Mouse (Mus musculus): ENCODE results near the gene Jmjd1c. TPM values are rescaled to one million over a fixed set of nuclear protein-coding genes. Genes with fewer than 3 reads are reported as not detected.
A peak's percentile ranks its signal among the peaks of the same experiment; 100 is the strongest.

Gene Jmjd1c
- polyA plus RNA-seq, 1 experiment from 2014 or later: 40.8 TPM

GRCm38 (mm10) chr10:67120180-67120579 lies 24.3 kb downstream of the Jmjd1c start:
- no peaks in the 10 kb centered on the region for H3K36me3 ChIP-seq (ENCODE audit: insufficient read depth, low read length)
- peaks cover 28% of the 10 kb centered on the region for H3K4me1 ChIP-seq (replicated peaks; ENCODE audit: insufficient read depth, low read length)
- H3K9me3 ChIP-seq (replicated peaks; ENCODE audit: low read length): no peaks in the 10 kb centered on the region
- 42% methylated on average over 4 of the region's 4 CpGs for WGBS
- H3K27me3 ChIP-seq (ENCODE audit: insufficient read depth, low read length): no peaks in the 10 kb centered on the region
- H3K4me3 ChIP-seq (replicated peaks; ENCODE audit: low read depth, low read length): no peak overlapping the region
- ATAC-seq (replicated peaks; ENCODE audit: low FRiP score, low read depth) (no peak), DNase-seq (ENCODE audit: low spot score) (no peak)
- H3K27ac ChIP-seq: peak overlapping the region; percentile 65; the same call in 1 of the 2 replicates
- TF ChIP-seq CTCF (IDR thresholded peaks at IDR 0.05; ENCODE audit: low read depth): no peak
- H3K4me2 ChIP-seq (ENCODE audit: low read length): no peak overlapping the region
- no peak overlapping the region for H3K9ac ChIP-seq (ENCODE audit: low read depth, low read length)

GRCm38 (mm10) chr10:67120640-67121039 lies 24.7 kb downstream of the Jmjd1c start:
- DNase-seq (ENCODE audit: low spot score): peak; percentile 64
- Histone ChIP-seq H3K36me3 (ENCODE audit: insufficient read depth, low read length) (no peaks in the 10 kb centered on the region), H3K27ac (peak overlapping the region; percentile 65; the same call in 1 of the 2 replicates)

GRCm38 (mm10) chr10:67123756-67124155 lies 27.8 kb downstream of the Jmjd1c start:
- Histone ChIP-seq H3K4me2 (ENCODE audit: low read length) (no peak overlapping the region), H3K4me3 (replicated peaks; ENCODE audit: low read depth, low read length) (no peak overlapping the region), H3K27ac (no peak overlapping the region; the same call in 1 of the 2 replicates), H3K4me1 (replicated peaks; ENCODE audit: insufficient read depth, low read length) (peaks cover 11% of the 10 kb centered on the region), H3K27me3 (ENCODE audit: insufficient read depth, low read length) (no peaks in the 10 kb centered on the region), H3K9me3 (replicated peaks; ENCODE audit: low read length) (no peaks in the 10 kb centered on the region), H3K36me3 (ENCODE audit: insufficient read depth, low read length) (no peaks in the 10 kb centered on the region), H3K9ac (ENCODE audit: low read depth, low read length) (no peak overlapping the region)
- no peak for ATAC-seq (replicated peaks; ENCODE audit: low FRiP score, low read depth)
- DNase-seq (ENCODE audit: low spot score): no peak
- no peak for TF ChIP-seq CTCF (IDR thresholded peaks at IDR 0.05; ENCODE audit: low read depth)
- 56% methylated on average over 2 of the region's 2 CpGs for WGBS

More at GRCm38 (mm10) chr10:67120640-67121039, 24.7 kb downstream of the Jmjd1c start:
- no peaks in the 10 kb centered on the region for H3K9me3 ChIP-seq (replicated peaks; ENCODE audit: low read length)
- WGBS: 32% methylated on average over 2 of the region's 2 CpGs
- H3K27me3 ChIP-seq (ENCODE audit: insufficient read depth, low read length): no peaks in the 10 kb centered on the region
- H3K4me3 ChIP-seq (replicated peaks; ENCODE audit: low read depth, low read length): no peak overlapping the region
- H3K4me2 ChIP-seq (ENCODE audit: low read length): no peak overlapping the region
- no peak overlapping the region for H3K9ac ChIP-seq (ENCODE audit: low read depth, low read length)
- peaks cover 25% of the 10 kb centered on the region for H3K4me1 ChIP-seq (replicated peaks; ENCODE audit: insufficient read depth, low read length)
- TF ChIP-seq CTCF (IDR thresholded peaks at IDR 0.05; ENCODE audit: low read depth): no peak
- ATAC-seq (replicated peaks; ENCODE audit: low FRiP score, low read depth): no peak

GRCm38 (mm10) chr10:67124156-67124555 lies 28.2 kb downstream of the Jmjd1c start:
- Histone ChIP-seq H3K4me1 (replicated peaks; ENCODE audit: insufficient read depth, low read length) (peaks cover 11% of the 10 kb centered on the region), H3K36me3 (ENCODE audit: insufficient read depth, low read length) (no peaks in the 10 kb centered on the region), H3K27ac (no peak overlapping the region), H3K27me3 (ENCODE audit: insufficient read depth, low read length) (no peaks in the 10 kb centered on the region), H3K9ac (ENCODE audit: low read depth, low read length) (no peak overlapping the region), H3K9me3 (replicated peaks; ENCODE audit: low read length) (no peaks in the 10 kb centered on the region), H3K4me2 (ENCODE audit: low read length) (no peak overlapping the region), H3K4me3 (replicated peaks; ENCODE audit: low read depth, low read length) (no peak overlapping the region)
- 80% methylated on average over 4 of the region's 4 CpGs for WGBS
- ATAC-seq (replicated peaks; ENCODE audit: low FRiP score, low read depth) (no peak), DNase-seq (ENCODE audit: low spot score) (no peak)
- no peak for TF ChIP-seq CTCF (IDR thresholded peaks at IDR 0.05; ENCODE audit: low read depth)

GRCm38 (mm10) chr10:67126061-67126858 lies 30.3 kb downstream of the Jmjd1c start:
- peak overlapping the region; percentile 88 for H3K4me3 ChIP-seq (replicated peaks; ENCODE audit: low read depth, low read length)
- peak; percentile 72 for ATAC-seq (replicated peaks; ENCODE audit: low FRiP score, low read depth)
- H3K27me3 ChIP-seq (ENCODE audit: insufficient read depth, low read length): no peaks in the 10 kb centered on the region
- TF ChIP-seq CTCF (IDR thresholded peaks at IDR 0.05; ENCODE audit: low read depth): no peak
- no peaks in the 10 kb centered on the region for H3K36me3 ChIP-seq (ENCODE audit: insufficient read depth, low read length)
- DNase-seq (ENCODE audit: low spot score): peak; percentile 93
- under 1% methylated on average over 44 of the region's 50 CpGs for WGBS
- peaks cover 3% of the 10 kb centered on the region; the same call in 1 of the 2 replicates for H3K4me1 ChIP-seq (replicated peaks; ENCODE audit: insufficient read depth, low read length)
- H3K27ac ChIP-seq: peak overlapping the region; percentile 88
- H3K4me2 ChIP-seq (ENCODE audit: low read length): peak overlapping the region; percentile 92
- H3K9ac ChIP-seq (ENCODE audit: low read depth, low read length): peak overlapping the region; percentile 81
- no peaks in the 10 kb centered on the region for H3K9me3 ChIP-seq (replicated peaks; ENCODE audit: low read length)

- ATAC-seq (replicated peaks; ENCODE audit: low FRiP score, low read depth): peak; percentile 82
- Histone ChIP-seq H3K9ac (ENCODE audit: low read depth, low read length) (peak overlapping the region; percentile 81), H3K4me3 (replicated peaks; ENCODE audit: low read depth, low read length) (peak overlapping the region; percentile 88), H3K27ac (peak overlapping the region; percentile 88), H3K9me3 (replicated peaks; ENCODE audit: low read length) (no peaks in the 10 kb centered on the region), H3K4me1 (replicated peaks; ENCODE audit: insufficient read depth, low read length) (peaks cover 3% of the 10 kb centered on the region; the same call in 1 of the 2 replicates), H3K36me3 (ENCODE audit: insufficient read depth, low read length) (no peaks in the 10 kb centered on the region), H3K4me2 (ENCODE audit: low read length) (peak overlapping the region; percentile 92), H3K27me3 (ENCODE audit: insufficient read depth, low read length) (no peaks in the 10 kb centered on the region)
- no peak for TF ChIP-seq CTCF (IDR thresholded peaks at IDR 0.05; ENCODE audit: low read depth)
- under 1% methylated on average over 113 of the region's 115 CpGs for WGBS
- peak; percentile 64 for DNase-seq (ENCODE audit: low spot score)
Observed at GRCm38 (mm10) chr10:67126859-67127758, 31.2 kb downstream of the Jmjd1c start.
